Mouse (Mus musculus) liver, embryonic 15.5 days (tissue): ENCODE results near the gene Gm11146. TPM values are rescaled to one million over a fixed set of nuclear protein-coding genes. Genes with fewer than 3 reads are reported as not detected.
A peak's percentile ranks its signal among the peaks of the same experiment; 100 is the strongest.

Experiments
- ATAC-seq: fragments of 200-750 bp; cut with Nextera tagmentation; 2 replicates; pipeline ENCODE4 v1.8.0; 2017; ENCODE audit warnings: moderate number of reproducible peaks, mild to moderate bottlenecking, moderate library complexity; ENCODE audit not compliant: insufficient read depth
- H3K27ac ChIP-seq: fragments of 300-500 bp; sonication (generic); replicated peaks from 2 replicates; pipeline ENCODE4 v1.5.1; 2015; ENCODE audit warnings: mild to moderate bottlenecking, inconsistent platforms
- H3K27me3 ChIP-seq: fragments of 300-500 bp; sonication (generic); 2 replicates; pipeline ENCODE4 v1.6.1; 2015; ENCODE audit warnings: mild to moderate bottlenecking, inconsistent platforms
- H3K36me3 ChIP-seq: fragments of 300-500 bp; sonication (generic); replicated peaks from 2 replicates; pipeline ENCODE4 v1.6.1; 2015; ENCODE audit warnings: moderate library complexity, mild to moderate bottlenecking, inconsistent platforms
- H3K4me1 ChIP-seq: fragments of 300-500 bp; sonication (generic); replicated peaks from 2 replicates; pipeline ENCODE4 v1.6.1; 2015; ENCODE audit warnings: inconsistent platforms
- H3K4me2 ChIP-seq: fragments of 300-500 bp; sonication (generic); 2 replicates; pipeline ENCODE4 v1.6.1; 2015; ENCODE audit warnings: moderate library complexity, mild to moderate bottlenecking, inconsistent platforms
- H3K4me3 ChIP-seq: fragments of 300-500 bp; sonication (generic); replicated peaks from 2 replicates; pipeline ENCODE4 v1.5.1; 2015; ENCODE audit warnings: mild to moderate bottlenecking, inconsistent platforms
- H3K9ac ChIP-seq: fragments of 300-500 bp; sonication (generic); 2 replicates; pipeline ENCODE4 v1.6.1; 2015; ENCODE audit warnings: moderate library complexity, mild to moderate bottlenecking, inconsistent platforms
- H3K9me3 ChIP-seq: fragments of 300-500 bp; sonication (generic); replicated peaks from 2 replicates; pipeline ENCODE4 v1.6.1; 2016; ENCODE audit warnings: inconsistent platforms
- WGBS: fragments of 180-500 bp; shearing (Covaris S2); methylation state at CpG from one replicate; pipeline ENCODE4 v1.1.7; 2015; ENCODE audit warnings: mixed read lengths; ENCODE audit not compliant: insufficient replicate concordance; 5-methylcytosine and 5-hydroxymethylcytosine counted together
- polyA plus RNA-seq: library from polyadenylated mRNA; unstranded; fragments of >200 nt; fragmentation: Nextera tagmentation; extraction: Ambion mirVana; gene quantifications from 2 replicates; pipeline ENCODE4 v1.2.1, GENCODE M21; 2015

Gm11146 gene
- not detected in 2 replicates for polyA plus RNA-seq

GRCm38 (mm10) chr16:77601994-77602393 is at the start of gene Gm11146:
Gene Gm11146, minus strand, starts transcription at chr16:77602094.
- H3K36me3 ChIP-seq: no peaks in the 10 kb centered on the region
- H3K9ac ChIP-seq: no peak within 1 kb of the TSS
- WGBS: 46% methylated on average over 1 of the region's 1 CpGs
- no peaks in the 10 kb centered on the region for H3K4me1 ChIP-seq
- H3K4me2 ChIP-seq: no peak within 1 kb of the TSS
- H3K9me3 ChIP-seq: no peaks in the 10 kb centered on the region
- no peak within 1 kb of the TSS for H3K4me3 ChIP-seq
- H3K27ac ChIP-seq: no peak within 1 kb of the TSS
- no peak for ATAC-seq
- no peaks in the 10 kb centered on the region for H3K27me3 ChIP-seq

- Histone ChIP-seq H3K27ac (no peak overlapping the region), H3K4me1 (no peaks in the 10 kb centered on the region), H3K27me3 (no peaks in the 10 kb centered on the region), H3K9ac (no peak overlapping the region), H3K4me2 (no peak overlapping the region), H3K9me3 (no peaks in the 10 kb centered on the region), H3K36me3 (no peaks in the 10 kb centered on the region), H3K4me3 (no peak overlapping the region)
- WGBS: 44% methylated on average over 1 of the region's 1 CpGs
- ATAC-seq: no peak
Measured at GRCm38 (mm10) chr16:77650596-77650995, 48.7 kb upstream of the Gm11146 start.

GRCm38 (mm10) chr16:77649006-77649405 is 47.1 kb upstream of the Gm11146 start:
- no peaks in the 10 kb centered on the region for H3K27me3 ChIP-seq
- H3K27ac ChIP-seq: no peak overlapping the region
- no peak overlapping the region for H3K4me2 ChIP-seq
- 0 out of 2 replicates have a peak, but pooled peaks cover 3% of the 10 kb centered on the region for H3K4me1 ChIP-seq
- no peaks in the 10 kb centered on the region for H3K9me3 ChIP-seq
- no peaks in the 10 kb centered on the region for H3K36me3 ChIP-seq
- H3K9ac ChIP-seq: no peak overlapping the region
- WGBS: 52% methylated on average over 2 of the region's 2 CpGs
- no peak for ATAC-seq
- no peak overlapping the region for H3K4me3 ChIP-seq

- no peaks in the 10 kb centered on the region for H3K36me3 ChIP-seq
- H3K4me1 ChIP-seq: 0 out of 2 replicates have a peak, but pooled peaks cover 3% of the 10 kb centered on the region
- H3K4me2 ChIP-seq: no peak overlapping the region
- no peak overlapping the region for H3K4me3 ChIP-seq
- no peak for ATAC-seq
- no peak overlapping the region for H3K9ac ChIP-seq
- no peak overlapping the region for H3K27ac ChIP-seq
- 51% methylated on average over 2 of the region's 2 CpGs for WGBS
- H3K27me3 ChIP-seq: no peaks in the 10 kb centered on the region
- no peaks in the 10 kb centered on the region for H3K9me3 ChIP-seq
Measured at GRCm38 (mm10) chr16:77648181-77648580, 46.3 kb upstream of the Gm11146 start.

- no peak overlapping the region for H3K27ac ChIP-seq
- H3K4me3 ChIP-seq: no peak overlapping the region
- H3K4me1 ChIP-seq: 0 out of 2 replicates have a peak, but pooled peaks cover 3% of the 10 kb centered on the region
- no peaks in the 10 kb centered on the region for H3K27me3 ChIP-seq
- 50% methylated on average over 7 of the region's 7 CpGs for WGBS
- ATAC-seq: no peak
- H3K9ac ChIP-seq: no peak overlapping the region
- H3K4me2 ChIP-seq: no peak overlapping the region
- no peaks in the 10 kb centered on the region for H3K36me3 ChIP-seq
- no peaks in the 10 kb centered on the region for H3K9me3 ChIP-seq
Measured at GRCm38 (mm10) chr16:77646146-77646545, 44.3 kb upstream of the Gm11146 start.

GRCm38 (mm10) chr16:77644976-77645375 is 43.1 kb upstream of the Gm11146 start:
- Histone ChIP-seq H3K4me2 (no peak overlapping the region), H3K4me3 (no peak overlapping the region), H3K36me3 (no peaks in the 10 kb centered on the region), H3K4me1 (0 out of 2 replicates have a peak, but pooled peaks cover 3% of the 10 kb centered on the region), H3K9ac (no peak overlapping the region), H3K27me3 (no peaks in the 10 kb centered on the region), H3K27ac (no peak overlapping the region), H3K9me3 (no peaks in the 10 kb centered on the region)
- no peak for ATAC-seq
- 42% methylated on average over 1 of the region's 1 CpGs for WGBS

GRCm38 (mm10) chr16:77643871-77644720 is 42.2 kb upstream of the Gm11146 start:
- ATAC-seq: no peak
- Histone ChIP-seq H3K9ac (no peak overlapping the region), H3K36me3 (no peaks in the 10 kb centered on the region), H3K27me3 (no peaks in the 10 kb centered on the region), H3K9me3 (no peaks in the 10 kb centered on the region), H3K4me2 (peak overlapping the region; percentile 63), H3K27ac (no peak overlapping the region), H3K4me3 (peak overlapping the region; percentile 37), H3K4me1 (0 out of 2 replicates have a peak, but pooled peaks cover 3% of the 10 kb centered on the region)
- 4% methylated on average over 31 of the region's 31 CpGs for WGBS

- 65% methylated on average over 14 of the region's 14 CpGs for WGBS
- H3K27ac ChIP-seq: no peak overlapping the region
- H3K9me3 ChIP-seq: no peaks in the 10 kb centered on the region
- H3K36me3 ChIP-seq: no peaks in the 10 kb centered on the region
- H3K9ac ChIP-seq: no peak overlapping the region
- H3K27me3 ChIP-seq: no peaks in the 10 kb centered on the region
- no peak for ATAC-seq
- H3K4me3 ChIP-seq: no peak overlapping the region
- H3K4me1 ChIP-seq: 0 out of 2 replicates have a peak, but pooled peaks cover 3% of the 10 kb centered on the region
- H3K4me2 ChIP-seq: peak overlapping the region; percentile 63
Measured at GRCm38 (mm10) chr16:77643036-77643870, 41.4 kb upstream of the Gm11146 start.

- Histone ChIP-seq H3K4me3 (no peak overlapping the region), H3K4me1 (no peaks in the 10 kb centered on the region), H3K9ac (no peak overlapping the region), H3K9me3 (no peaks in the 10 kb centered on the region), H3K27ac (no peak overlapping the region), H3K36me3 (no peaks in the 10 kb centered on the region), H3K4me2 (no peak overlapping the region), H3K27me3 (no peaks in the 10 kb centered on the region)
- no peak for ATAC-seq
- 56% methylated on average over 6 of the region's 6 CpGs for WGBS
Measured at GRCm38 (mm10) chr16:77636497-77636896, 34.6 kb upstream of the Gm11146 start.

GRCm38 (mm10) chr16:77632315-77632881 is 30.5 kb upstream of the Gm11146 start:
- Histone ChIP-seq H3K9me3 (no peaks in the 10 kb centered on the region), H3K9ac (no peak overlapping the region), H3K27ac (no peak overlapping the region), H3K27me3 (no peaks in the 10 kb centered on the region), H3K36me3 (no peaks in the 10 kb centered on the region), H3K4me3 (no peak overlapping the region), H3K4me2 (no peak overlapping the region), H3K4me1 (no peaks in the 10 kb centered on the region)
- 55% methylated on average over 6 of the region's 6 CpGs for WGBS
- ATAC-seq: no peak

- H3K4me3 ChIP-seq: no peak overlapping the region
- H3K4me1 ChIP-seq: no peaks in the 10 kb centered on the region
- 51% methylated on average over 5 of the region's 5 CpGs for WGBS
- no peak for ATAC-seq
- H3K4me2 ChIP-seq: no peak overlapping the region
- no peak overlapping the region for H3K27ac ChIP-seq
- H3K27me3 ChIP-seq: no peaks in the 10 kb centered on the region
- no peaks in the 10 kb centered on the region for H3K36me3 ChIP-seq
- H3K9ac ChIP-seq: no peak overlapping the region
- no peaks in the 10 kb centered on the region for H3K9me3 ChIP-seq
Measured at GRCm38 (mm10) chr16:77622681-77623080, 20.8 kb upstream of the Gm11146 start.
